Mouse (Mus musculus): ENCODE results near the gene Foxo1. TPM values are rescaled to one million over a fixed set of nuclear protein-coding genes. Genes with fewer than 3 reads are reported as not detected.

The Foxo1 gene
- polyA plus RNA-seq, 1 experiment from 2014 or later = 3.7 TPM

- no peaks in the 10 kb centered on the region for H3K36me3 ChIP-seq (replicated peaks)
- DNase-seq (ENCODE audit: low spot score) = no peak
- 83% methylated on average over 7 of the region's 7 CpGs for WGBS
- no peaks in the 10 kb centered on the region for H3K4me1 ChIP-seq
- no peak overlapping the region for H3K4me3 ChIP-seq
- no peaks in the 10 kb centered on the region for H3K27me3 ChIP-seq (replicated peaks; ENCODE audit: low read depth, poor library complexity, severe bottlenecking)
- H3K9me3 ChIP-seq = no peaks in the 10 kb centered on the region
- no peak overlapping the region for H3K27ac ChIP-seq (replicated peaks)
Observed at GRCm38 (mm10) chr3:52354203-52354602, 86.1 kb downstream of the Foxo1 start.

- H3K4me3 ChIP-seq = no peak overlapping the region
- no peaks in the 10 kb centered on the region for H3K4me1 ChIP-seq
- no peaks in the 10 kb centered on the region for H3K36me3 ChIP-seq (replicated peaks)
- no peak for DNase-seq (ENCODE audit: low spot score)
- H3K27ac ChIP-seq (replicated peaks) = no peak overlapping the region
- WGBS = 87% methylated on average over 15 of the region's 15 CpGs
- no peaks in the 10 kb centered on the region for H3K9me3 ChIP-seq
- no peaks in the 10 kb centered on the region for H3K27me3 ChIP-seq (replicated peaks; ENCODE audit: low read depth, poor library complexity, severe bottlenecking)
Observed at GRCm38 (mm10) chr3:52357265-52357953, 89.3 kb downstream of the Foxo1 start.

GRCm38 (mm10) chr3:52364576-52364975 is 96.4 kb downstream of the Foxo1 start:
- WGBS = 90% methylated on average over 6 of the region's 6 CpGs
- H3K4me1 ChIP-seq = peaks cover 4% of the 10 kb centered on the region; the same call in 1 of the 2 replicates
- no peak overlapping the region for H3K27ac ChIP-seq (replicated peaks)
- no peaks in the 10 kb centered on the region for H3K36me3 ChIP-seq (replicated peaks)
- H3K27me3 ChIP-seq (replicated peaks; ENCODE audit: low read depth, poor library complexity, severe bottlenecking) = no peaks in the 10 kb centered on the region
- no peak for DNase-seq (ENCODE audit: low spot score)
- no peak overlapping the region for H3K4me3 ChIP-seq
- no peaks in the 10 kb centered on the region for H3K9me3 ChIP-seq

- H3K36me3 ChIP-seq (replicated peaks) = no peaks in the 10 kb centered on the region
- 88% methylated on average over 9 of the region's 9 CpGs for WGBS
- peaks cover 4% of the 10 kb centered on the region; the same call in 1 of the 2 replicates for H3K4me1 ChIP-seq
Observed at GRCm38 (mm10) chr3:52369204-52369603, 101.1 kb downstream of the Foxo1 start.

GRCm38 (mm10) chr3:52369881-52370428 is 101.8 kb downstream of the Foxo1 start:
- Histone ChIP-seq H3K27me3 (replicated peaks; ENCODE audit: low read depth, poor library complexity, severe bottlenecking) (no peaks in the 10 kb centered on the region), H3K36me3 (replicated peaks) (no peaks in the 10 kb centered on the region), H3K4me3 (no peak overlapping the region), H3K9me3 (no peaks in the 10 kb centered on the region), H3K4me1 (peaks cover 4% of the 10 kb centered on the region; the same call in 1 of the 2 replicates), H3K27ac (replicated peaks) (no peak overlapping the region)
- no peak for DNase-seq (ENCODE audit: low spot score)
- 73% methylated on average over 7 of the region's 7 CpGs for WGBS

More at GRCm38 (mm10) chr3:52369204-52369603, 101.1 kb downstream of the Foxo1 start:
- Histone ChIP-seq H3K27ac (replicated peaks) (no peak overlapping the region), H3K4me3 (no peak overlapping the region), H3K9me3 (no peaks in the 10 kb centered on the region), H3K27me3 (replicated peaks; ENCODE audit: low read depth, poor library complexity, severe bottlenecking) (no peaks in the 10 kb centered on the region)
- no peak for DNase-seq (ENCODE audit: low spot score)

GRCm38 (mm10) chr3:52376974-52377373 is 108.8 kb downstream of the Foxo1 start:
- Histone ChIP-seq H3K9me3 (no peaks in the 10 kb centered on the region), H3K36me3 (replicated peaks) (no peaks in the 10 kb centered on the region), H3K4me3 (no peak overlapping the region), H3K4me1 (no peaks in the 10 kb centered on the region), H3K27me3 (replicated peaks; ENCODE audit: low read depth, poor library complexity, severe bottlenecking) (no peaks in the 10 kb centered on the region), H3K27ac (replicated peaks) (no peak overlapping the region)
- 79% methylated on average over 5 of the region's 5 CpGs for WGBS
- DNase-seq (ENCODE audit: low spot score) = no peak

GRCm38 (mm10) chr3:52383351-52383750 is 115.2 kb downstream of the Foxo1 start:
- H3K4me1 ChIP-seq = peaks cover 4% of the 10 kb centered on the region
- no peaks in the 10 kb centered on the region for H3K27me3 ChIP-seq (replicated peaks; ENCODE audit: low read depth, poor library complexity, severe bottlenecking)
- H3K9me3 ChIP-seq = no peaks in the 10 kb centered on the region
- 79% methylated on average over 7 of the region's 7 CpGs for WGBS
- no peak for DNase-seq (ENCODE audit: low spot score)
- no peaks in the 10 kb centered on the region for H3K36me3 ChIP-seq (replicated peaks)
- no peak overlapping the region for H3K27ac ChIP-seq (replicated peaks)
- no peak overlapping the region for H3K4me3 ChIP-seq

- peaks cover 4% of the 10 kb centered on the region for H3K4me1 ChIP-seq
- no peak overlapping the region for H3K27ac ChIP-seq (replicated peaks)
- H3K36me3 ChIP-seq (replicated peaks) = no peaks in the 10 kb centered on the region
- no peaks in the 10 kb centered on the region for H3K27me3 ChIP-seq (replicated peaks; ENCODE audit: low read depth, poor library complexity, severe bottlenecking)
- no peak for DNase-seq (ENCODE audit: low spot score)
- 41% methylated on average over 8 of the region's 8 CpGs for WGBS
- peaks cover 4% of the 10 kb centered on the region; the same call in 1 of the 2 replicates for H3K9me3 ChIP-seq
- no peak overlapping the region for H3K4me3 ChIP-seq
Observed at GRCm38 (mm10) chr3:52386343-52386742, 118.2 kb downstream of the Foxo1 start.

- no peak overlapping the region for H3K27ac ChIP-seq (replicated peaks)
- no peak overlapping the region for H3K4me3 ChIP-seq
- H3K27me3 ChIP-seq (replicated peaks; ENCODE audit: low read depth, poor library complexity, severe bottlenecking) = no peaks in the 10 kb centered on the region
- H3K4me1 ChIP-seq = peaks cover 4% of the 10 kb centered on the region
- WGBS = 93% methylated on average over 7 of the region's 7 CpGs
- H3K36me3 ChIP-seq (replicated peaks) = no peaks in the 10 kb centered on the region
- no peak for DNase-seq (ENCODE audit: low spot score)
- peaks cover 4% of the 10 kb centered on the region; the same call in 1 of the 2 replicates for H3K9me3 ChIP-seq
Observed at GRCm38 (mm10) chr3:52390321-52390720, 122.2 kb downstream of the Foxo1 start.

- Histone ChIP-seq H3K4me1 (peaks cover 3% of the 10 kb centered on the region), H3K4me3 (no peak overlapping the region), H3K9me3 (peaks cover 4% of the 10 kb centered on the region; the same call in 1 of the 2 replicates), H3K36me3 (replicated peaks) (no peaks in the 10 kb centered on the region), H3K27me3 (replicated peaks; ENCODE audit: low read depth, poor library complexity, severe bottlenecking) (peaks cover 3% of the 10 kb centered on the region; the same call in 1 of the 2 replicates), H3K27ac (replicated peaks) (no peak overlapping the region)
- 77% methylated on average over 17 of the region's 17 CpGs for WGBS
- no peak for DNase-seq (ENCODE audit: low spot score)
Observed at GRCm38 (mm10) chr3:52390766-52391665, 122.9 kb downstream of the Foxo1 start.

GRCm38 (mm10) chr3:52391897-52392296 is 123.8 kb downstream of the Foxo1 start:
- H3K36me3 ChIP-seq (replicated peaks) = no peaks in the 10 kb centered on the region
- H3K9me3 ChIP-seq = peaks cover 4% of the 10 kb centered on the region; the same call in 1 of the 2 replicates
- no peak overlapping the region for H3K4me3 ChIP-seq
- H3K27me3 ChIP-seq (replicated peaks; ENCODE audit: low read depth, poor library complexity, severe bottlenecking) = peaks cover 10% of the 10 kb centered on the region; the same call in 1 of the 2 replicates
- 82% methylated on average over 6 of the region's 6 CpGs for WGBS
- H3K27ac ChIP-seq (replicated peaks) = no peak overlapping the region
- H3K4me1 ChIP-seq = peaks cover under 1% of the 10 kb centered on the region
- DNase-seq (ENCODE audit: low spot score) = no peak

GRCm38 (mm10) chr3:52392521-52392920 is 124.4 kb downstream of the Foxo1 start:
- Histone ChIP-seq H3K27ac (replicated peaks) (no peak overlapping the region), H3K27me3 (replicated peaks; ENCODE audit: low read depth, poor library complexity, severe bottlenecking) (peaks cover 15% of the 10 kb centered on the region), H3K9me3 (peaks cover 4% of the 10 kb centered on the region; the same call in 1 of the 2 replicates), H3K4me3 (no peak overlapping the region), H3K4me1 (peaks cover 7% of the 10 kb centered on the region), H3K36me3 (replicated peaks) (no peaks in the 10 kb centered on the region)
- DNase-seq (ENCODE audit: low spot score) = no peak
- WGBS = 84% methylated on average over 2 of the region's 2 CpGs
